Mouse (Mus musculus) lung, postnatal 0 days (tissue): ENCODE results near the gene Veph1. TPM values are rescaled to one million over a fixed set of nuclear protein-coding genes. Genes with fewer than 3 reads are reported as not detected.
A peak's percentile ranks its signal among the peaks of the same experiment; 100 is the strongest.

Source experiments
- ATAC-seq: fragments of 200-750 bp; cut with Nextera tagmentation; 2 replicates; pipeline ENCODE4 v1.8.0; 2017; ENCODE audit warnings: moderate library complexity
- DNase-seq: peaks from one replicate; pipeline ENCODE4 v3.0.0-alpha.2; 2016; ENCODE audit warnings: low spot score
- H3K27ac ChIP-seq: fragments of 300-500 bp; sonication (generic); 2 replicates; pipeline ENCODE4 v1.5.1; 2014; ENCODE audit warnings: antibody characterized with exemption, mild to moderate bottlenecking, low read length, mixed read lengths
- H3K27me3 ChIP-seq: fragments of 300-500 bp; sonication (generic); replicated peaks from 2 replicates; pipeline ENCODE4 v1.6.1; 2014; ENCODE audit warnings: low read length, mixed read lengths; ENCODE audit not compliant: insufficient read depth
- H3K36me3 ChIP-seq: fragments of 300-500 bp; sonication (generic); 2 replicates; pipeline ENCODE4 v1.6.1; 2014; ENCODE audit warnings: low read length, mixed read lengths; ENCODE audit not compliant: insufficient read depth
- H3K4me1 ChIP-seq: fragments of 300-500 bp; sonication (generic); 2 replicates; pipeline ENCODE4 v1.6.1; 2014; ENCODE audit warnings: antibody characterized with exemption, low read depth, low read length, mixed read lengths; ENCODE audit not compliant: insufficient read depth
- H3K4me2 ChIP-seq: fragments of 300-500 bp; sonication (generic); replicated peaks from 2 replicates; pipeline ENCODE4 v1.6.1; 2014; ENCODE audit warnings: low read depth, mild to moderate bottlenecking, low read length, moderate library complexity, mixed read lengths
- H3K4me3 ChIP-seq: fragments of 300-500 bp; sonication (generic); 2 replicates; pipeline ENCODE4 v1.5.1; 2014; ENCODE audit warnings: low read depth, low read length
- H3K9ac ChIP-seq: fragments of 300-500 bp; sonication (generic); replicated peaks from 2 replicates; pipeline ENCODE4 v1.6.1; 2014; ENCODE audit warnings: low read depth, mild to moderate bottlenecking
- H3K9me3 ChIP-seq: fragments of 300-500 bp; sonication (generic); 2 replicates; pipeline ENCODE4 v1.6.1; 2016; ENCODE audit warnings: low read length, mixed read lengths
- CTCF ChIP-seq: IDR thresholded peaks from 2 replicates; pipeline ENCODE4 v1.5.1; 2016; ENCODE audit warnings: antibody characterized with exemption, mild to moderate bottlenecking
- EP300 ChIP-seq: IDR thresholded peaks from 2 replicates; pipeline ENCODE4 v1.6.1; 2016; ENCODE audit warnings: antibody characterized with exemption, mild to moderate bottlenecking, control low read depth
- WGBS: fragments of 180-500 bp; shearing (Covaris S2); extraction: QIAGEN DNeasy Blood & Tissue Kit; methylation state at CpG from one replicate; pipeline ENCODE4 v1.1.7; 2014; 5-methylcytosine and 5-hydroxymethylcytosine counted together
- polyA plus RNA-seq: library from polyadenylated mRNA; unstranded; fragments of >200 nt; fragmentation: Nextera tagmentation; extraction: Ambion mirVana; gene quantifications from 2 replicates; pipeline ENCODE4 v1.2.1, GENCODE M21; 2015

The Veph1 gene
- polyA plus RNA-seq, result 3.0 and 5.1 TPM in 2 replicates

- ATAC-seq (peak; percentile 52), DNase-seq (peak; percentile 13)
- peak within 1 kb of the TSS; percentile 27 for H3K4me2 ChIP-seq
- H3K27ac ChIP-seq, result 0 out of 2 replicates have a peak within 1 kb of the TSS, but pooled peaks have one; percentile 5
- peak; percentile 40 for TF ChIP-seq CTCF
- TF ChIP-seq EP300, result no peak
- H3K9ac ChIP-seq, result no peak within 1 kb of the TSS
- H3K9me3 ChIP-seq, result no peaks in the 10 kb centered on the region
- H3K4me1 ChIP-seq, result 0 out of 2 replicates have a peak, but pooled peaks cover 3% of the 10 kb centered on the region
- WGBS, result 38% methylated on average over 11 of the region's 11 CpGs
- 0 out of 2 replicates have a peak within 1 kb of the TSS, but pooled peaks have one; percentile 11 for H3K4me3 ChIP-seq
- no peaks in the 10 kb centered on the region for H3K36me3 ChIP-seq
- no peaks in the 10 kb centered on the region for H3K27me3 ChIP-seq
Observed at GRCm38 (mm10) chr3:66296545-66296944, at the start of gene Veph1. Gene Veph1 (minus strand): TSS chr3:66296837.

- Histone ChIP-seq H3K9me3 (no peaks in the 10 kb centered on the region), H3K27me3 (no peaks in the 10 kb centered on the region), H3K27ac (no peak overlapping the region), H3K36me3 (no peaks in the 10 kb centered on the region), H3K4me2 (no peak overlapping the region), H3K4me1 (no peaks in the 10 kb centered on the region), H3K4me3 (no peak overlapping the region), H3K9ac (no peak overlapping the region)
- ATAC-seq (no peak), DNase-seq (no peak)
- TF ChIP-seq CTCF, result peak; percentile 29
- no peak for TF ChIP-seq EP300
- whole genome bisulfite sequencing, result 67% methylated on average over 2 of the region's 2 CpGs
Observed at GRCm38 (mm10) chr3:66340742-66341141, 44.1 kb upstream of the Veph1 start.

- Histone ChIP-seq H3K9me3 (no peaks in the 10 kb centered on the region), H3K4me3 (no peak overlapping the region)
- 83% methylated on average over 9 of the region's 9 CpGs for WGBS
Observed at GRCm38 (mm10) chr3:66332401-66332729, 35.7 kb upstream of the Veph1 start.

GRCm38 (mm10) chr3:66331592-66332400 lies 35.2 kb upstream of the Veph1 start:
- Histone ChIP-seq H3K27ac (no peak overlapping the region), H3K36me3 (no peaks in the 10 kb centered on the region), H3K4me3 (no peak overlapping the region), H3K4me1 (no peaks in the 10 kb centered on the region), H3K9ac (no peak overlapping the region), H3K27me3 (no peaks in the 10 kb centered on the region), H3K9me3 (no peaks in the 10 kb centered on the region), H3K4me2 (no peak overlapping the region; the same call in 1 of the 2 replicates)
- TF ChIP-seq CTCF (peak; percentile 83), EP300 (no peak)
- 40% methylated on average over 12 of the region's 12 CpGs for WGBS
- DNase-seq (peak; percentile 84), ATAC-seq (peak; percentile 57)

More at GRCm38 (mm10) chr3:66332401-66332729, 35.7 kb upstream of the Veph1 start:
- Histone ChIP-seq H3K27ac (no peak overlapping the region), H3K36me3 (no peaks in the 10 kb centered on the region), H3K4me1 (no peaks in the 10 kb centered on the region), H3K9ac (no peak overlapping the region), H3K4me2 (no peak overlapping the region), H3K27me3 (no peaks in the 10 kb centered on the region)
- ATAC-seq, result no peak
- TF ChIP-seq EP300 (no peak), CTCF (no peak)
- DNase-seq, result no peak

GRCm38 (mm10) chr3:66330896-66331579 lies 34.4 kb upstream of the Veph1 start:
- WGBS, result 57% methylated on average over 15 of the region's 15 CpGs
- ATAC-seq (peak; percentile 90), DNase-seq (peak; percentile 74)
- no peak overlapping the region for H3K27ac ChIP-seq
- TF ChIP-seq CTCF, result no peak
- 0 out of 2 replicates have a peak, but pooled peaks have one; percentile 18 for TF ChIP-seq EP300
- no peaks in the 10 kb centered on the region for H3K27me3 ChIP-seq
- H3K36me3 ChIP-seq, result no peaks in the 10 kb centered on the region
- no peaks in the 10 kb centered on the region for H3K4me1 ChIP-seq
- H3K4me2 ChIP-seq, result no peak overlapping the region; the same call in 1 of the 2 replicates
- H3K9me3 ChIP-seq, result no peaks in the 10 kb centered on the region
- H3K9ac ChIP-seq, result no peak overlapping the region
- H3K4me3 ChIP-seq, result 0 out of 2 replicates have a peak overlapping the region, but pooled peaks have one; percentile 3
